Mouse (Mus musculus) neural tube, embryonic 13.5 days (tissue): ENCODE results near the gene Cabin1. TPM values are rescaled to one million over a fixed set of nuclear protein-coding genes. Genes with fewer than 3 reads are reported as not detected.
A peak's percentile ranks its signal among the peaks of the same experiment; 100 is the strongest.

ENCODE experiments used
- ATAC-seq: fragments of 200-750 bp; cut with Nextera tagmentation; 2 replicates; pipeline ENCODE4 v1.8.0; 2017; ENCODE audit warnings: low read depth, mild to moderate bottlenecking, moderate TSS enrichment, moderate library complexity
- H3K27ac ChIP-seq: fragments of 300-500 bp; sonication (generic); replicated peaks from 2 replicates; pipeline ENCODE4 v1.5.1; 2015; ENCODE audit warnings: moderate library complexity, mild to moderate bottlenecking, inconsistent platforms
- H3K27me3 ChIP-seq: fragments of 300-500 bp; sonication (generic); 2 replicates; pipeline ENCODE4 v1.6.1; 2015; ENCODE audit warnings: mild to moderate bottlenecking, inconsistent platforms
- H3K36me3 ChIP-seq: fragments of 300-500 bp; sonication (generic); 2 replicates; pipeline ENCODE4 v1.6.1; 2015; ENCODE audit warnings: mild to moderate bottlenecking, inconsistent platforms
- H3K4me1 ChIP-seq: fragments of 300-500 bp; sonication (generic); replicated peaks from 2 replicates; pipeline ENCODE4 v1.6.1; 2015; ENCODE audit warnings: inconsistent platforms
- H3K4me2 ChIP-seq: fragments of 300-500 bp; sonication (generic); 2 replicates; pipeline ENCODE4 v1.6.1; 2015; ENCODE audit warnings: inconsistent platforms, mild to moderate bottlenecking, moderate library complexity
- H3K4me3 ChIP-seq: fragments of 300-500 bp; sonication (generic); 2 replicates; pipeline ENCODE4 v1.5.1; 2015; ENCODE audit warnings: mild to moderate bottlenecking, inconsistent platforms
- H3K9ac ChIP-seq: fragments of 300-500 bp; sonication (generic); 2 replicates; pipeline ENCODE4 v1.6.1; 2015; ENCODE audit warnings: moderate library complexity, mild to moderate bottlenecking, inconsistent platforms
- H3K9me3 ChIP-seq: fragments of 300-500 bp; sonication (generic); 2 replicates; pipeline ENCODE4 v1.6.1; 2016; ENCODE audit warnings: inconsistent platforms
- WGBS: fragments of 180-500 bp; shearing (Covaris S2); methylation state at CpG from one replicate; pipeline ENCODE4 v1.1.7; 2015; 5-methylcytosine and 5-hydroxymethylcytosine counted together
- polyA plus RNA-seq: library from polyadenylated mRNA; unstranded; fragments of >200 nt; fragmentation: Nextera tagmentation; extraction: Ambion mirVana; gene quantifications from 2 replicates; pipeline ENCODE4 v1.2.1, GENCODE M21; 2015

Gene Cabin1
- polyA plus RNA-seq, 1 experiment from 2014 or later, result 31.9 TPM

DNA sequence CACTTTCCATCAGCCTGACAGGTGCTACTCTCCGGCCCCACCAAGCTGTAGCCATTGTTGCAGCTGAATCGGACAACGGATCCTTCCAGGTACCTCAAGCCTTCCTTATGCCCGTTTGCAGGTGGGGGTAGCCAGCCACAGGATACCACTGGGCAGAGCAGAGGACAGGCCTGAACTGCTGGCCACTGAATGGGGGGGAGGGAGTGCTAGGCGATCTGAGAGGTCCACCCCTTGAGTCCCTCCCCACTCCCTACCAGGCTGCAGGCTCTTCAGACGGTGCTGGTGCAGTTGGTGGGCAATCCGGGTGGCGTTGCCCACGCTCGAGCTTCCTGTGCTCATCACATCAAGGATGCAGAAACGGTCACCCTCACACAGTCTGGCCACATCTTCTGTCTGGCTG is 126.4 kb downstream of the Cabin1 start:
- Histone ChIP-seq H3K36me3 (no peaks in the 10 kb centered on the region), H3K4me1 (peaks cover 3% of the 10 kb centered on the region; the same call in 1 of the 2 replicates), H3K27ac (no peak overlapping the region), H3K9me3 (no peaks in the 10 kb centered on the region), H3K4me2 (no peak overlapping the region), H3K9ac (no peak overlapping the region), H3K27me3 (no peaks in the 10 kb centered on the region), H3K4me3 (no peak overlapping the region)
- no peak for ATAC-seq
- 87% methylated on average over 11 of the region's 11 CpGs for WGBS

GRCm38 (mm10) chr10:75636084-75636786 is 127.9 kb downstream of the Cabin1 start:
- no peak overlapping the region for H3K27ac ChIP-seq

GRCm38 (mm10) chr10:75635693-75636055 is 128.5 kb downstream of the Cabin1 start:
- H3K4me2 ChIP-seq, result no peak overlapping the region
- H3K9ac ChIP-seq, result no peak overlapping the region
- WGBS, result 5% methylated on average over 9 of the region's 9 CpGs
- no peak overlapping the region for H3K4me3 ChIP-seq
- H3K27me3 ChIP-seq, result no peaks in the 10 kb centered on the region
- H3K9me3 ChIP-seq, result no peaks in the 10 kb centered on the region
- H3K4me1 ChIP-seq, result no peaks in the 10 kb centered on the region
- no peak for ATAC-seq
- H3K27ac ChIP-seq, result no peak overlapping the region
- H3K36me3 ChIP-seq, result no peaks in the 10 kb centered on the region

More at GRCm38 (mm10) chr10:75636084-75636786, 127.9 kb downstream of the Cabin1 start:
- no peak overlapping the region for H3K4me3 ChIP-seq
- no peaks in the 10 kb centered on the region for H3K36me3 ChIP-seq
- H3K4me1 ChIP-seq, result no peaks in the 10 kb centered on the region
- no peak for ATAC-seq
- H3K27me3 ChIP-seq, result no peaks in the 10 kb centered on the region
- H3K9ac ChIP-seq, result no peak overlapping the region
- 93% methylated on average over 12 of the region's 12 CpGs for WGBS
- no peaks in the 10 kb centered on the region for H3K9me3 ChIP-seq
- no peak overlapping the region for H3K4me2 ChIP-seq

DNA sequence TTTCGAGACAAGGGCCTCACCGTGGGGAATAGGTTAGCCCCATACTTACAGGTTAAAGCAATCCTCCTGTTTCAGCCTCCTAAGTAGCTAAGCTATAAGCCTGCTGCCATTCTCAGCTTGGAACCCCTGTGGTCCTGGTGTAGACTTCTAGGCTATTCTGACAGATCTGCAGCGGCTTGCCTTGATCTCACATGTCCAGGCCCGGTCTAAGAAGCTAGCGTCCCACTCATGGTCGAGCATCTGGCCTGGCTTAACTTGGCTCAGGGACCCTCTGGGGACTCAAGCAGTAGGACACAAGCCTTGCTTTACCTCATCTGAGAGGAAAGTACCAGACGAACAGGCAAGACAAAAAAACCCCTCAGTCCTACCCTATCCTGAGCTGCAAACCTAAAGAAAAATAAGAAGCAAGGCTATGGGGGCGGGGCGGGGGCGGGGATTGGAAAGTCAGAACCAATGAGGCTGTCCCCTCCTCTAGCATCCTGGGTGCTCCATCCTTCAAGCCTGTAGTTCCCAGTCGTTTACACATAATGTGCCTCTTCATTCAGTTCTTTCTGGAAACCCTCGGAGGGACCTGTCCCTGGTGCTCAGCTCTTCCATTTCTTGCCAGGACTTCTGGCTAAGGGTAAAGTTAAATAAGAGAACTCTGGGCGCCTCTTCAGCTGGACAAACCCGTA is 129.0 kb downstream of the Cabin1 start:
- Histone ChIP-seq H3K36me3 (no peaks in the 10 kb centered on the region), H3K27ac (no peak overlapping the region), H3K27me3 (no peaks in the 10 kb centered on the region), H3K4me2 (no peak overlapping the region), H3K9me3 (no peaks in the 10 kb centered on the region), H3K9ac (no peak overlapping the region), H3K4me3 (no peak overlapping the region), H3K4me1 (no peaks in the 10 kb centered on the region)
- no peak for ATAC-seq
- WGBS, result 67% methylated on average over 14 of the region's 14 CpGs

GRCm38 (mm10) chr10:75634610-75635009 is 129.5 kb downstream of the Cabin1 start:
- no peak for ATAC-seq
- no peaks in the 10 kb centered on the region for H3K36me3 ChIP-seq
- H3K9ac ChIP-seq, result no peak overlapping the region
- no peak overlapping the region for H3K4me3 ChIP-seq
- H3K27me3 ChIP-seq, result no peaks in the 10 kb centered on the region
- no peaks in the 10 kb centered on the region for H3K9me3 ChIP-seq
- H3K4me2 ChIP-seq, result no peak overlapping the region
- WGBS, result 94% methylated on average over 8 of the region's 8 CpGs
- no peaks in the 10 kb centered on the region for H3K4me1 ChIP-seq
- H3K27ac ChIP-seq, result no peak overlapping the region

- Histone ChIP-seq H3K9me3 (no peaks in the 10 kb centered on the region), H3K4me2 (no peak overlapping the region), H3K36me3 (no peaks in the 10 kb centered on the region), H3K4me3 (no peak overlapping the region), H3K4me1 (no peaks in the 10 kb centered on the region), H3K27me3 (no peaks in the 10 kb centered on the region), H3K9ac (no peak overlapping the region), H3K27ac (no peak overlapping the region)
- no peak for ATAC-seq
- WGBS, result 69% methylated on average over 14 of the region's 14 CpGs
These were observed 130.5 kb downstream of the Cabin1 start for GRCm38 (mm10) chr10:75633576-75634139.

DNA sequence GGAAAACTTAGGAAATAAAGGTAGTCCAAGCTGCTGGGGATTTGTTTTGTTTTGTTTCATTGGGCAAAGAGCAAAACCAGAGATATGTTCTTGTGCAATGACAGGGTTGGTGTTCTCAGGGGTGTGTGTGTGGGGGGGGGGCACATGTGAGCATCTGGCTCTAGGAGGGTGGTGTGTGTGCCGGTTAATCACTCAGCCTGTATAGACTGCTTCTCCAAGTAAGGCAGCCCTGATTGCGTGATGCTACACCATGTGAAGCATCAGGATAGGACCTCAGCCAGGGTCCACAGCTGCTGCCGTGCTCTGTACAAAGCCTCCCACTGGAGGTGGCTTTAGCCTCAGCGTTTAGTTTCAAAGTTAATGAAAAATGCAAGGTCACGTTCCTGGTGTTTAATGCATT is 131.1 kb downstream of the Cabin1 start:
- WGBS, result 66% methylated on average over 5 of the region's 5 CpGs
- Histone ChIP-seq H3K9me3 (no peaks in the 10 kb centered on the region), H3K27ac (no peak overlapping the region), H3K4me2 (no peak overlapping the region), H3K36me3 (no peaks in the 10 kb centered on the region), H3K27me3 (no peaks in the 10 kb centered on the region), H3K9ac (no peak overlapping the region), H3K4me3 (no peak overlapping the region), H3K4me1 (no peaks in the 10 kb centered on the region)
- ATAC-seq, result 0 out of 2 replicates have a peak, but pooled peaks have one; percentile 30

DNA sequence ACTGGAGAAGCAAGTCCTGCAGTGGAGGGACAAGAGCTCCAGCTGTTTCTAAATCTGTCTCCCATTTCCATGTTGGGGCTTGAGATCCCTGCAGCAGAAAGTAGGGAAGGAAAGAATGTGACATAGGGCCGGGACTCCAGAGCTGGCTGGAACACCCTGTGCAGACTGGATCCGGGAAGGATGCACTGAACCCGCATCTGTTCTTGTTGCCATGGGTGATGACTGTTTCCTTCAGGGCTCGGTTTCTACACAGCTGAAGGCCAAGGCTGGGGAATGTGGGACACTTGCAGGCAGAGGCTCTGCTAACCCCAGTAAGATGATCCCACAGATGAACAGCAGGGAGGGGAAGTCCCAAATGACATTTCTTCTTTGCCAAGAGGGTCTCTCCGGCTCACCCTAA is 131.5 kb downstream of the Cabin1 start:
- no peaks in the 10 kb centered on the region for H3K9me3 ChIP-seq
- no peak overlapping the region for H3K27ac ChIP-seq
- H3K27me3 ChIP-seq, result no peaks in the 10 kb centered on the region
- H3K9ac ChIP-seq, result no peak overlapping the region
- H3K4me2 ChIP-seq, result no peak overlapping the region
- 59% methylated on average over 5 of the region's 5 CpGs for WGBS
- H3K4me3 ChIP-seq, result no peak overlapping the region
- no peak for ATAC-seq
- H3K36me3 ChIP-seq, result no peaks in the 10 kb centered on the region
- no peaks in the 10 kb centered on the region for H3K4me1 ChIP-seq

- no peak overlapping the region for H3K9ac ChIP-seq
- H3K27me3 ChIP-seq, result no peaks in the 10 kb centered on the region
- no peak overlapping the region for H3K4me3 ChIP-seq
- H3K9me3 ChIP-seq, result no peaks in the 10 kb centered on the region
- no peak overlapping the region for H3K4me2 ChIP-seq
- H3K4me1 ChIP-seq, result no peaks in the 10 kb centered on the region
- no peak overlapping the region for H3K27ac ChIP-seq
- ATAC-seq, result no peak
- no peaks in the 10 kb centered on the region for H3K36me3 ChIP-seq
- 80% methylated on average over 3 of the region's 3 CpGs for WGBS
These were observed 136.7 kb downstream of the Cabin1 start for GRCm38 (mm10) chr10:75627490-75627889.

DNA sequence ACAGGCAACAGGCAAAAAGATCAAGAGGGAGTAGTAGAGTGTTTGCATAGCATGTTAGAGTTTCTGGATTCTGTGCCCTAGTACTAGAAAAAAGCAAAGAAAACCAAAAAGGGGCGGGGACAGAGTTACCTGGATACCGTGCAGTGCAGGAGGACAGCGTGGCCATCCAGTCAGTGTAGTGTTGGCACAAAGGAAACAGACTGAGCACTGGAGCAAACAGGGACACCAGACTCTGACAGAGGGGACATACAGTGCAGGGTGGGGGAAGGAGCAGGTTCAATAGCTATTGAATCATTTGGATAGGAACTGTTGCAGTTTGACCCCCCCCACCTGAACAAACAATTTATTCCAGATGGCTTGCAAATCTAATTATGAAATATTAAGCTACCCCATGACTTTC is 137.2 kb downstream of the Cabin1 start:
- no peaks in the 10 kb centered on the region for H3K4me1 ChIP-seq
- H3K27me3 ChIP-seq, result no peaks in the 10 kb centered on the region
- no peak overlapping the region for H3K9ac ChIP-seq
- 76% methylated on average over 3 of the region's 3 CpGs for WGBS
- no peak overlapping the region for H3K4me3 ChIP-seq
- no peak for ATAC-seq
- H3K27ac ChIP-seq, result no peak overlapping the region
- no peaks in the 10 kb centered on the region for H3K9me3 ChIP-seq
- no peak overlapping the region for H3K4me2 ChIP-seq
- no peaks in the 10 kb centered on the region for H3K36me3 ChIP-seq

DNA sequence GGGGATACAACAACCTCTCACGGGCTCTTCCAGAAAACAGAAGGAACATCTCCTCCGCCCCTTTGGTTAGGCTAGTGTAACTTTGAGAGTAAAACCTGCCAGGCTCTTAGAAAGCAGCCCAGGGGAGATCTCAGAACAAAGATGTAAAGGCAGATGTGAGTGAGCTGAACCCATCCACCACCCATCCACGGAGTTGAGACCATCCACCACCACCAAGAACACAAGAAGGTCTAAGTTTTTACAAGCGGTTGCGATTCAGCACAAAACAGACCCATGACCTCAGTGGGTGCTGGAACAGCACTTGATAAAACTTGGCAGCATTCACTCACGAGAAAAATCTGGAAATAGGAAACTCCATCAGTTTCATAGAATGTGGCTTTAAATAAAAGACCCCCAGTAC is 138.2 kb downstream of the Cabin1 start:
- no peaks in the 10 kb centered on the region for H3K4me1 ChIP-seq
- WGBS, result 75% methylated on average over 6 of the region's 6 CpGs
- H3K36me3 ChIP-seq, result no peaks in the 10 kb centered on the region
- no peak for ATAC-seq
- H3K9me3 ChIP-seq, result no peaks in the 10 kb centered on the region
- H3K4me2 ChIP-seq, result no peak overlapping the region
- H3K27me3 ChIP-seq, result no peaks in the 10 kb centered on the region
- no peak overlapping the region for H3K9ac ChIP-seq
- H3K27ac ChIP-seq, result no peak overlapping the region
- H3K4me3 ChIP-seq, result no peak overlapping the region

DNA sequence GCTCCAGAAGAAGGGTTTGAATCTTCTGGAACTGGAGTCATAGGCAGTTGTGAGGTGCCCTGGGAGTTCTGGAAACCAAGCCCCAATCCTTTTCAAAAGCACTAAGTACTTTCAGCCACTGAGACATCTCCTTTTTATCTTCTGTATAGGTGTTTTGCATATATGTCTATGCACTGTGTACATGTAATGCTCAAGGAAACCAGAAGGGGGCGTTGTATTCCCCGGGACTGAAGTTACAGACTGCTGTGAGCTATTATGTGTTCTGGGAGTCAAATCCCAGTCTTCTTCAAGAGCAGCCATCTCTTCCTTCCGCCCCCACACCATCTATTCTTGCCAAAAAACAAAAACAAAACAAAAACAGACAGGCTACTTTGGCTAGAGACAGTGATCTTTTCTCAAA is 143.3 kb downstream of the Cabin1 start:
- 54% methylated on average over 3 of the region's 3 CpGs for WGBS
- H3K9ac ChIP-seq, result no peak overlapping the region
- ATAC-seq, result no peak
- no peak overlapping the region for H3K4me3 ChIP-seq
- H3K9me3 ChIP-seq, result no peaks in the 10 kb centered on the region
- H3K4me2 ChIP-seq, result no peak overlapping the region
- H3K36me3 ChIP-seq, result no peaks in the 10 kb centered on the region
- no peak overlapping the region for H3K27ac ChIP-seq
- H3K27me3 ChIP-seq, result no peaks in the 10 kb centered on the region
- H3K4me1 ChIP-seq, result no peaks in the 10 kb centered on the region
